Mouse (Mus musculus) CH12.LX (cell line): ENCODE results near the gene Tnxb. TPM values are rescaled to one million over a fixed set of nuclear protein-coding genes. Genes with fewer than 3 reads are reported as not detected.

ENCODE experiments used
- DNase-seq: peaks from one replicate; pipeline ENCODE4 v3.0.0-alpha.2; 2013; ENCODE audit errors: extremely low read depth
- H3K27ac ChIP-seq: 2 replicates; pipeline ENCODE4 v1.5.1; 2012; ENCODE audit warnings: low read depth, mild to moderate bottlenecking, control low read depth, moderate library complexity; ENCODE audit not compliant: insufficient read depth
- H3K27me3 ChIP-seq: replicated peaks from 2 replicates; pipeline ENCODE3; 2012; ENCODE audit warnings: inconsistent platforms
- H3K36me3 ChIP-seq, 2 experiments: replicated peaks in 1 of 2; 2 replicates each; pipeline versions ENCODE3 to v1.6.1; 2012; ENCODE audit warnings: inconsistent platforms in 1 of 2, low read length in 1 of 2, mild to moderate bottlenecking in 1 of 2, mixed read lengths in 1 of 2, moderate library complexity in 1 of 2; ENCODE audit not compliant: control insufficient read depth in 1 of 2, insufficient read depth in 1 of 2
- H3K4me1 ChIP-seq, 2 experiments: 2 replicates each; pipeline ENCODE4 v1.6.1; 2012; ENCODE audit warnings: inconsistent platforms in 1 of 2, moderate library complexity in 1 of 2; ENCODE audit not compliant: insufficient read depth in 2 of 2, control insufficient read depth in 1 of 2
- H3K4me2 ChIP-seq: 2 replicates; pipeline ENCODE4 v1.6.1; 2012; ENCODE audit warnings: low read depth, mild to moderate bottlenecking, control low read depth; ENCODE audit not compliant: poor library complexity, insufficient read depth, severe bottlenecking
- H3K4me3 ChIP-seq, 3 experiments: fragments of 150-350 bp in 1 of 3; sonication (generic) in 1 of 3; replicated peaks in 1 of 3; 2 replicates each; pipeline versions ENCODE3 to v1.5.1; 2011 to 2012; ENCODE audit warnings: low read depth in 2 of 3, low read length in 2 of 3, mild to moderate bottlenecking in 2 of 3, moderate library complexity in 2 of 3, control low read depth in 1 of 3, improper control_type of control experiment in 1 of 3, inconsistent platforms in 1 of 3, mixed read lengths in 1 of 3; ENCODE audit not compliant: poor library complexity in 1 of 3
- H3K79me2 ChIP-seq: replicated peaks from 2 replicates; pipeline ENCODE4 v1.6.1; 2012; ENCODE audit warnings: mild to moderate bottlenecking, moderate library complexity; ENCODE audit not compliant: control insufficient read depth, poor library complexity, insufficient read depth, severe bottlenecking; ENCODE audit errors: extremely low read depth
- H3K9ac ChIP-seq: 2 replicates; pipeline ENCODE4 v1.6.1; 2012; ENCODE audit warnings: low read depth, mild to moderate bottlenecking, control low read depth, moderate library complexity; ENCODE audit not compliant: insufficient read depth
- H3K9me3 ChIP-seq: replicated peaks from 2 replicates; pipeline ENCODE3; 2012; ENCODE audit warnings: low read length, inconsistent platforms, mixed read lengths
- BHLHE40 ChIP-seq: IDR thresholded peaks from 2 replicates; pipeline ENCODE4 v1.6.1; 2011; ENCODE audit warnings: mild to moderate bottlenecking, low read depth, low read length, improper control_type of control experiment
- CHD1 ChIP-seq: IDR thresholded peaks from 2 replicates; pipeline ENCODE4 v1.6.1; 2012; ENCODE audit warnings: low read depth, low read length, improper control_type of control experiment, inconsistent platforms
- CHD2 ChIP-seq: IDR thresholded peaks from 2 replicates; pipeline ENCODE4 v1.6.1; 2011; ENCODE audit warnings: low read length, improper control_type of control experiment
- E2F4 ChIP-seq: IDR thresholded peaks from 2 replicates; pipeline ENCODE4 v1.6.1; 2011; ENCODE audit warnings: low read depth, low read length, improper control_type of control experiment; ENCODE audit not compliant: insufficient replicate concordance
- EP300 ChIP-seq: IDR thresholded peaks from 2 replicates; pipeline ENCODE4 v1.6.1; 2011; ENCODE audit warnings: low read length, improper control_type of control experiment
- HCFC1 ChIP-seq: IDR thresholded peaks from 2 replicates; pipeline ENCODE4 v1.6.1; 2012; ENCODE audit warnings: low read depth, mild to moderate bottlenecking, inconsistent platforms, low read length, improper control_type of control experiment
- IRF4 ChIP-seq: IDR thresholded peaks from 2 replicates; pipeline ENCODE4 v1.6.1; 2014; ENCODE audit warnings: low read depth, mild to moderate bottlenecking, inconsistent platforms, low read length, improper control_type of control experiment
- JUND ChIP-seq: conservative IDR thresholded peaks from 2 replicates; pipeline ENCODE4 v1.6.1; 2011; ENCODE audit warnings: low read depth, low read length, improper control_type of control experiment
- KAT2A ChIP-seq: IDR thresholded peaks from 2 replicates; pipeline ENCODE4 v1.6.1; 2012; ENCODE audit warnings: low read length, improper control_type of control experiment, inconsistent platforms; ENCODE audit not compliant: insufficient replicate concordance
- MAFK ChIP-seq: IDR thresholded peaks from 2 replicates; pipeline ENCODE4 v1.6.1; 2011; ENCODE audit warnings: low read length, improper control_type of control experiment; ENCODE audit not compliant: insufficient replicate concordance
- NELFE ChIP-seq: IDR thresholded peaks from 2 replicates; pipeline ENCODE4 v1.6.1; 2011; ENCODE audit warnings: low read depth, low read length, improper control_type of control experiment
- NRF1 ChIP-seq: IDR thresholded peaks from 2 replicates; pipeline ENCODE4 v1.6.1; 2014; ENCODE audit warnings: low read depth, mild to moderate bottlenecking, inconsistent platforms, low read length, improper control_type of control experiment, moderate library complexity
- PAX5 ChIP-seq: IDR thresholded peaks from 2 replicates; pipeline ENCODE4 v1.6.1; 2012; ENCODE audit warnings: low read length, inconsistent platforms, mixed read lengths
- POLR2AphosphoS2 ChIP-seq: IDR thresholded peaks from 2 replicates; pipeline ENCODE4 v1.6.1; 2011; ENCODE audit warnings: low read depth, low read length, improper control_type of control experiment
- RAD21 ChIP-seq: IDR thresholded peaks from 2 replicates; pipeline ENCODE4 v1.6.1; 2011; ENCODE audit warnings: low read depth, mild to moderate bottlenecking, low read length, improper control_type of control experiment, moderate library complexity
- RCOR1 ChIP-seq: conservative IDR thresholded peaks from 2 replicates; pipeline ENCODE4 v1.6.1; 2012; ENCODE audit warnings: low read depth, mild to moderate bottlenecking, inconsistent platforms, low read length, improper control_type of control experiment
- SMC3 ChIP-seq: IDR thresholded peaks from 2 replicates; pipeline ENCODE4 v1.6.1; 2011; ENCODE audit warnings: low read depth, low read length, improper control_type of control experiment
- TBP ChIP-seq: conservative IDR thresholded peaks from 2 replicates; pipeline ENCODE4 v1.6.1; 2011; ENCODE audit warnings: low read depth, low read length, improper control_type of control experiment
- TCF12 ChIP-seq: IDR thresholded peaks from 2 replicates; pipeline ENCODE4 v1.6.1; 2014; ENCODE audit warnings: low read depth, mild to moderate bottlenecking, inconsistent platforms, low read length, improper control_type of control experiment
- UBTF ChIP-seq: IDR thresholded peaks from 2 replicates; pipeline ENCODE4 v1.6.1; 2012; ENCODE audit warnings: low read depth, mild to moderate bottlenecking, inconsistent platforms, low read length, improper control_type of control experiment, moderate library complexity
- USF1 ChIP-seq: IDR thresholded peaks from 2 replicates; pipeline ENCODE4 v1.6.1; 2014; ENCODE audit warnings: low read depth, mild to moderate bottlenecking, inconsistent platforms, low read length, improper control_type of control experiment
- USF2 ChIP-seq: conservative IDR thresholded peaks from 2 replicates; pipeline ENCODE4 v1.6.1; 2011; ENCODE audit warnings: low read depth, low read length, improper control_type of control experiment
- ZMIZ1 ChIP-seq: IDR thresholded peaks from 2 replicates; pipeline ENCODE4 v1.6.1; 2012; ENCODE audit warnings: low read depth, mild to moderate bottlenecking, inconsistent platforms, low read length, improper control_type of control experiment
- ZNF384 ChIP-seq: IDR thresholded peaks from 2 replicates; pipeline ENCODE4 v1.6.1; 2012; ENCODE audit warnings: low read depth, low read length, improper control_type of control experiment, inconsistent platforms
- dilution Hi-C: fragments of 300-500 bp; cut with MboI; formaldehyde crosslinking; loops from 2 replicates; pipeline ENCODE4 v1.14.3; 2020; ENCODE audit warnings: low sequenced_read_pairs; ENCODE audit not compliant: extremely low pct_unique_long_range_greater_than_20kb, extremely low pct_ligation_motif_present
- in situ Hi-C: fragments of 300-500 bp; cut with MboI; formaldehyde crosslinking; loops from 3 replicates; pipeline ENCODE4 v1.14.3; 2019; ENCODE audit warnings: low sequenced_read_pairs, low pct_ligation_motif_present, low pct_unique_long_range_greater_than_20kb, mixed read lengths
- polyA plus RNA-seq: library from polyadenylated mRNA; unstranded; fragments of >175 nt; gene quantifications from 2 replicates; pipeline ENCODE4 v1.2.1, GENCODE M21; 2012; ENCODE audit warnings: low read depth; ENCODE audit not compliant: insufficient read length
- total RNA-seq, 2 experiments: library from RNA; depleted of rRNA; stranded (reverse); fragments of 300-350 nt in 1 of 2; fragments of >200 nt in 1 of 2; gene quantifications; 2 replicates each; pipeline ENCODE4 v1.2.3; 2012 to 2014

The Tnxb gene
- total and polyA plus RNA-seq, 3 experiments, result not detected

DNA sequence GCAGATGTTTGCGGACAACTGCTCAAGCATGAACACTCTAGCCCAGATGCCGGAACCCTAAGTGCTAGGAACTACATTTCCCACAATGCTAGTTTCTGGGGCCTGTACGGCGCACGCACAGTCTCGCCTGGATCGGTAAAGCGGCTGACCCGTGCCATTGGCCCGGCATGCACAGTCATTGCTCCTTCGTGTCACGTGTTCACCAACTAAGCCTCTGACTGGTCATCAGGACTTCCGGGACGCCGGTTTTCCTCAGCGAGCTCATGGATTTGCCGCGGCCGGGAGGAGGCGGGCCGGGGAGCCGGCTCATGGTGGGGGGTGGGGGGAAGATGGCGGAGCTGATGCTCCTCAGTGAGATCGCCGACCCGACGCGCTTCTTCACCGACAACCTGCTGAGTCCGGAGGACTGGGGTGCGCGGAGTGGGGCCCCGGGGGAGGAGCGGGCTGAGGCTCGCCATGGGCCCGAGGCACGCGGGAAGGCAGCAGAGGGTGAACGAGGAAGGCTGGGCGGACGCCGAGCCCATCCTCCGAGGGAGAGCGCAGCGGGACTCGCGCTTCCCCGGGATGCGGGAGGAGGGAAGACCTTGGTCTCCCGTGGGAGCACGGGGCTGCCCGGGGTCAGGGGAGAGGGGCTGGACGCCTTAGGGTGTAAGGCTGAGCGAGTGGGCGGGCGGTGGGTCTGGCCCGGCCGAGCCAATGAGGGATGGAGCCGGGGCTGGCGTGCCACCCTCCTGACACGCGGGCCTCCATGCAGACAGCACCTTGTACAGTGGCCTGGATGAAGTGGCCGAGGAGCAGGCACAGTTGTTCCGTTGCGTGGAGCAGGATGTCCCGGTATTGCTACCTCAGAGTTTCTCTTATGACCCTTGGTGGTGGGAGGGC is 23.2 kb upstream of the Tnxb start, which contains the start of gene Atf6b (continued):
- TF ChIP-seq EP300 (no peak), CHD2 (peak; percentile 85; the same call in 1 of the 2 replicates), JUND (no peak), UBTF (no peak), NRF1 (peak; percentile 83), SMC3 (no peak), USF1 (peak; percentile 96), IRF4 (peak; percentile 8; the same call in 1 of the 2 replicates), RCOR1 (no peak), E2F4 (no peak), PAX5 (no peak), HCFC1 (peak; percentile 97), BHLHE40 (peak; percentile 85), CHD1 (no peak), ZMIZ1 (no peak; the same call in 1 of the 2 replicates), NELFE (peak; percentile 31; the same call in 1 of the 2 replicates), TCF12 (peak; percentile 46; the same call in 1 of the 2 replicates), TBP (no peak), ZNF384 (no peak), MAFK (no peak), USF2 (peak; percentile 95)

DNA sequence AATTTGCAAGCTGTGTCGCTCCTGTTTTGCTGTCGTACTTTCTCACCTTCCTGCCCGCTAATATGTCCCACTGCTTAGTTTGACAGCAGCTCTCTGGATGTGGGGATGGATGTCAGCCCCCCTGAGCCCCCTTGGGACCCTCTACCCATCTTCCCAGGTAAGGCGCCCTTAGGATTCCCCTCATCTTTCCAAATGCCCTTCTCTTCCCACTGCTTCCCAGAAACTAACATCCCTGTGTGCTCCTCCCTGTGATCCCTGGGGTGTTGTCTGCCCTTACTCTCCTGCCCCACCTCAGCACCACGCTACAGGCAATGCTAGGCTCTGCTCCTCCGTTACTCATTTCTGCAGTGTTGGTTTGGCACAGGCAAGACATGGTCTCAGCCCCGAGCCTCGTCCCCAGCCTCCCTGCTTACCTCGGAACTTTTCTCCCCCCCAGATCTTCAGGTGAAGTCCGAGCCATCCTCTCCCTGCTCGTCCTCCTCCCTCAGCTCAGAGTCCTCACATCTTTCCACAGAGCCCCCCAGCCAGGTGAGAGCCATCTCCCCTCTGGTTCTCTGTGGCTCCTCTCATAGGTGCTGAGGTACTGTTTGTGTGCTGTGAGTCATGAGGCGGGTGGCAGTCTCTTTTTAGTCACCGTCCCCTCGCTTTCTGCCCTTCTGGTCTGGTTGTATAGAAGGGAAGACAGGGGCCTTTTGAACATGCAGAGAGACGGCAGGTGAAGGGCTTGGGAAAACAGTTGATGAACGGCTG is 22.0 kb upstream of the Tnxb start:
- in situ Hi-C loops, result no loop called here
- H3K9ac ChIP-seq, result no peak overlapping the region; the same call in 1 of the 2 replicates
- H3K79me2 ChIP-seq, result no peaks in the 10 kb centered on the region; the same call in 1 of the 2 replicates
- H3K4me2 ChIP-seq, result peak overlapping the region; percentile 85
- peaks cover 38 to 59% of the 10 kb centered on the region in 2 experiments for H3K36me3 ChIP-seq
- peak overlapping the region in 1 of 3 experiments; percentile 94 for H3K4me3 ChIP-seq
- no peak overlapping the region for H3K27ac ChIP-seq
- H3K9me3 ChIP-seq, result no peaks in the 10 kb centered on the region
- H3K27me3 ChIP-seq, result peaks cover 9% of the 10 kb centered on the region
- dilution Hi-C loops, result no loop called here
- DNase-seq, result no peak
- TF ChIP-seq POLR2AphosphoS2, result no peak
- TF ChIP-seq MAFK, result no peak
- no peak for TF ChIP-seq KAT2A
- no peak for TF ChIP-seq TBP
- TF ChIP-seq RAD21, result no peak
- peaks cover 16 to 45% of the 10 kb centered on the region in 2 experiments for H3K4me1 ChIP-seq
